Mouse (Mus musculus): ENCODE results near the gene Rgl2.
"Not testable (repeated sequence)": the region's sequence is repeated elsewhere in the genome, so short reads cannot be mapped to it uniquely, and the experiment has no call there.

Gene Rgl2

DNA sequence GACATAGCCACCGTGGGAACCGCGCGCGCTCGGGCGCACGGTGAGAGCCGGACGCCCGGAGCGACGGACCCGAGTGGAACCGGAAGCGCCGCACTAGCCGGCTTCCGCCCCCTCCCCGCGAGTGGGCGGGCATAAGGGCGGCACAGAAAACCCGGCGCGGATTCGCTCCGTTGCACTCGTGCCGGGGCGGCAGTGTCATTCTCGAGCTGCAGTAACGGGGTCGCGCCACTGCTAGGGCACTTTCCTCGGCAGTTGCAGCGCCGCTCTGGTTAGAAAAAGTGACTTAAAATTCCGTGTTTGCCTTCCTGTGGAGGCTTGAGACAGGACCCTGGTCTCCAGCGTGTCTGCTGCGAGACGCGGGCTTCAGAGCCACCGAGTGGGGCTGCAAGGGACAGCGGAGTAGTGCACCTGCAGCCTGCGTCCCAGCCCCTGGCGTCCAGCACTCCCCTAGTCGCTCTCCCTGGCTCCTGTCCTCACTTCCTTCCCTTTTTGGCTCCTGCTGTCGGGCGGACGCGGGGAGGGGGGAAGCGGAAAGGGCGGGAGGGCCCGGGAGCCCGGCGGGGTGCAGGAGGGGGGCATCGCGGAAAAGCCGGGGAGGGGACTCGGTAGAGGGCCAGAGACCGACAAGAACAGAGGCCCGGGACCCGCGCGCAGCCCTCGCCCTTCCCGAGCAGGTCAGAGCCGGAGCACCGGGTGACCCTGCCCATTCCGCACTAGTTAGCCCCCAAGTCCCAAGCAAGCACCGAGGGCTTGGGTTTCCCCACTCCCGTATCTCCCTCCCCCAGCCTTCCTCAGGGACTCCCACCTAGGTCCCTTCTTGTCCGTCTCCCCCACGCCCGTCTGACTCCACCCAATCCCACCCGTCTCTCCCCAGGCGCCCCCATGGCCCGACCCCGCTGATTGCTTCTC lies at the start of gene Rgl2:
Gene Rgl2, plus strand, starts transcription at position 173 of the 909 bp plus-strand sequence.
- peak; percentile 94 for DNase-seq

DNA sequence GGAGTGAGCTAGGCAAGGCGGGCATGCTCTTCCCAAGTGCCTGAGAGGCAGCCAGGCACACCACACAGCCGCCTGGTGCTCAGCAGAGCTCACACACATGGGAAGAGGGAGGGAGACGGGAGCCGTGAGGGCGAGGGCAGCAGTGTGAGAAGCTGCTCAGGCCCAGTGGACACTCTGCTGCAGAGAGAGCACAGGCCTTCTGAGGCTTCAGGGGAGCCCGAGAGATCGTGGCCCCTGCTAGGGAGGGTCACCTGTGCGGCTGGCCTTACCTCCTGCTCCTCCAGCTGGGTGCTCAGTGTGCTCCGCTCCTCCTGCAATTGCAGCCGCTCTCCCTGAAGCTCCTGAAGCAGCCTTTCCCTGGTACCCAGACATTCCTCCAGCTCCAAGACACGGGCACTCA lies 45.0 kb upstream of the Rgl2 start:
- DNase-seq = not testable (repeated sequence)

DNA sequence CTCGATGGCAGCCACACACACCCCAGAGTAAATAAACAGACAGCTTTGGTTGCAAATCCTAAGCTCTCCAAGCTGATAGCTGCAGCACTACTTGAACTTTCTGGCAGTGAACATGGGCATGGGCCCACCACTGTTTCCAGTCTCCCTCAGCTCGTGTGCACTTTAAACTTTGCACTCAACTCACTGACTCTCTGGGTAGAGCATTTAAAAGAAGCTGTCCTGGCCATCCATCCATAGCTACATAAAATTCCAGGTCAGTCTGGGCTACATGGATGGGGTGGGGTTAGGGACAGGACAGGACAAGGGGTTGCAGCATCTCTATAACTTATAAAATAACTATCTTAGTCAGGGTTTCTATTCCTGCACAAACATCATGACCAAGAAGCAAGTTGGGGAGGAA lies 41.5 kb upstream of the Rgl2 start:
- not testable (repeated sequence) for DNase-seq

DNA sequence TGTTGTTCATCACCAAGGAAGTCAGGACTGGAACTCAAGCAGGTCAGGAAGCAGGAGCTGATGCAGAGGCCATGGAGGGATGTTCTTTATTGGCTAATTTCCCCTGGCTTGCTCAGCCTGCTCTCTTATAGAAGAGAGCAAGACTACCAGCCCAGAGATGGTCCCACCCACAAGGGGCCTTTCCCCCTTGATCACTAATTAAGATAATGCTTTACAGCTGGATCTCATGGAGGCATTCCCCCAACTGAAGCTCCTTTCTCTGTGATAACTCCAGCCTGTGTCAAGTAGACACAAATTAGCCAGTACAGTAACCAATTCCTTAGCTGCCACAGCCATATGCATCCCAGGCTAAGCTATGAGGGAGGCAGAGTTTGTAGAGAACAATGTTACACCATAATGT lies 41.1 kb upstream of the Rgl2 start:
- not testable (repeated sequence) for DNase-seq

GRCm38 (mm10) chr17:33889941-33890532 lies 39.3 kb upstream of the Rgl2 start:
- DNase-seq = not testable (repeated sequence)

DNA sequence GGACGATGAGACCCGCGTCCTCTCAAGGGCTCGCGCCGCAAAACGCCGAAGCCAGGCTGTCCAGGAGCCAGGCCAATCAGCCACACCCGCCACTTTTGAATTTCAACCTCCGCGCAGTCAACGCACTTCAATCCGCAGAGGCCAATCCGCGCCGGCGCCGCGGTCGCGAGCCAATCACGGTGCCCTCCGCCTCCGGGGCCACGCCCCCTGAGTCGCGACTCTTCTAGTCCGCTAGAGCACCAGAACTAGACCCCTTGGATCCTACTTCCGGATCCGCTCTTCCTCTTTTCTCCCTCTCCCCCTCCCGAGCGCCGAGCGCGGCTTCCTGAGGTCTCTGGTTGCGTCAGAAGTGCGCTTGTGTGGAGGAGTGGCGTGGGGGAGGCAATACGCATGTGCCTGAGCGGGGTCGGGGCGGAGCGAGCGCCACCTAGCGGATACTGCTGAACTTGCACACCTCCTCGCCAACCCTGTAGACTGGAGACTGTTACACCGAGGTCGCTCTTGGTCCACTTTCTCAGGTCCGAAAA lies 38.7 kb upstream of the Rgl2 start, which contains the start of gene Kifc1:
Gene Kifc1, minus strand, starts transcription at position 129 of the 527 bp plus-strand sequence.
- DNase-seq = peak; percentile 99

GRCm38 (mm10) chr17:33891357-33891756 lies 38.0 kb upstream of the Rgl2 start:
- no peak for DNase-seq

DNA sequence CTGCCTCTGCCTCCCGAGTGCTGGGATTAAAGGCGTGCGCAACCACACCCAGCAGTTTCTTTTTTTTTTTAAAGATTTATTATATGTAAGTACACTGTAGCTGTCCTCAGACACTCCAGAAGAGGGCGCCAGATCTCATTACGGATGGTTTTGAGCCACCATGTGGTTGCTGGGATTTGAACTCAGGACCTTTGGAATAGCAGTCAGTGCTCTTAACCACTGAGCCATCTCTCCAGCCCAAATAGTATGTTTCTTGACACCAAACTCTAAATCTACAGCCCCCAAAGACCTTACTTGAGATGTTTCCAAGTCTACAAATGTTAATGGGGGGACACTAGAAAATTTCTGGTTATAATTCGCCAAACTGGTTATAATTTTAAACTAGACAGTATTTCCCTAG lies 37.5 kb upstream of the Rgl2 start:
- not testable (repeated sequence) for DNase-seq

GRCm38 (mm10) chr17:33892429-33892828 lies 36.9 kb upstream of the Rgl2 start:
- DNase-seq = no peak

GRCm38 (mm10) chr17:33893011-33893410 lies 36.3 kb upstream of the Rgl2 start:
- DNase-seq = not testable (repeated sequence)

- DNase-seq = peak; percentile 65
These were observed 32.1 kb upstream of the Rgl2 start for GRCm38 (mm10) chr17:33897114-33897794.

- not testable (repeated sequence) for DNase-seq
These were observed 31.1 kb upstream of the Rgl2 start for GRCm38 (mm10) chr17:33898193-33898592.

- DNase-seq = no peak
These were observed 29.7 kb upstream of the Rgl2 start for GRCm38 (mm10) chr17:33899642-33900041.

- DNase-seq = no peak
These were observed 28.9 kb upstream of the Rgl2 start for GRCm38 (mm10) chr17:33900281-33900988.

- no peak for DNase-seq
These were observed 28.4 kb upstream of the Rgl2 start for GRCm38 (mm10) chr17:33900989-33901314.

DNA sequence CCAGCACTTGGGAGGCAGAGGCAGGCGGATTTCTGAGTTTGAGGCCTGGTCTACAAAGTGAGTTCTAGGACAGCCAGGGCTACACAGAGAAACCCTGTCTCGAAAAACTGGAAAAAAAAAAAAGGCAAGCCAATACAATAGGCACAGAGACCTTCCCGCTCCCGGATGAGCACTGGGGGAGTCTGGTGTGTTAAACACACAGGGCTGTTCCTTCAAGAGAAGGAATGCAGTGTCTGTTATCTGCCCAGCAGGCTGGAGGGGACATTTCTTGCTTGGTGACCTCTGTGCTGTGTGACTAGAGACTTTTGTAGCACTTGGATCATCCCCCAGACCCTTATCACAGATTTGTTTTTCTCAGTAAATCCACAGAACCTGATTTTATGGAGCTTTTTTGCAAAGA lies 27.7 kb upstream of the Rgl2 start:
- no peak for DNase-seq

DNA sequence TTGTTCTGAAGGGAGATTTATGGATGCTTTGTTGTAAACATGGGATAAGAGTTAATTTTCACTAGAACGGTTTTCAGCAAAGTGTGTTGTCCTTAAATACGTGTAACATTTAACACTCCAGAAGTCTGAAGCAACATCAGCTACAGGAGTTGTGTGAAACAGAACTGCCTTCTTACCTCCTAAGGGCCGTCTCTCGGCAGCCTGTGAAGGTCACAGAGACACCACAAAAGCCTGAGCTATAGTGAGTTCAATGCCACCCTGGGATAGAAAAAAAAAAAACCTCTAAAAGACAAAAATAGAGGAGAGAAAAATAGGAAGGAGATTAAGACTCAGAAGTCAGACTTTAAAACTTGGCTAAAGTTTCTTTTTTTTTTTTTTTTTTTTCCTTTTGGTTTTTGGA lies 27.3 kb upstream of the Rgl2 start:
- no peak for DNase-seq

DNA sequence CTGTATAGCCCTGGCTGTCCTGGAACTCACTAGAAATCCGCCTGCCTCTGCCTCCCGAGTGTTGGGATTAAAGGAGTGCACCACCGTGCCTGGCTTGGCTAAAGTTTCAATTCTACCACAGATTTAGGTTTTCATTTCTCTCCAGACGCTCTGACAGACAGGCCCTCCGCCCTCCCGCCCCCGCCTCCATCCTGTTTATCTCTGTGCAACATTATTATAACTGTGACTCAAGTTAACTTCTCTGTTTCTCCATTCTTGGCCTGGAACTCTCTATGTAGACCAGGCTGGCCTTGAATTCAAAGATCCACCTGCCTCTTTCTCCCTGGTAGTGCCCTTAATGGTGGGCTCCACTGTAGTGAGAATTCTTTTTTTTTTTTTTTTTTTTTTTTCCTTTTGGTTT lies 26.9 kb upstream of the Rgl2 start:
- no peak for DNase-seq

GRCm38 (mm10) chr17:33903911-33904651 lies 25.3 kb upstream of the Rgl2 start:
- DNase-seq = not testable (repeated sequence)

DNA sequence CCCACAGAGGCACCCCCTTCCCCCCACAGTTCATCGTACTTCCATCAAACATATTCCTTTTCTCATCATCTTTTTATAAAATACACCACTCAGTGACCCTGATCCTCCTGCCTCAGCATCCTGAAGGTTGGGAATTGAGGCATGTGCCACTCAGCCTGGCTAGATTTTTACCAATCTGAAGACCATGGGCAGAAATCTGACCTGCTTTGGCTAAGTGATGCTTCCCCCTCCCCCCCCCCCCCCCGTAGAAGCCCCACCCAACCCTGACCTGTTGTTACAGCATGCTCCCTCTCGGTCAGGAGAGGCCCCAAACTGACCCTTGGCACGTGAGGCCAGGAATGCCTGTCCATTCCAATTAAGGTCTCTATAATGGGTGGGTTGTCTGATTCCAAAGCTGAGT lies 24.5 kb upstream of the Rgl2 start, which contains the start of gene Platr17:
Gene Platr17, plus strand, starts transcription at position 301 of the 400 bp plus-strand sequence.
- DNase-seq = not testable (repeated sequence)

DNA sequence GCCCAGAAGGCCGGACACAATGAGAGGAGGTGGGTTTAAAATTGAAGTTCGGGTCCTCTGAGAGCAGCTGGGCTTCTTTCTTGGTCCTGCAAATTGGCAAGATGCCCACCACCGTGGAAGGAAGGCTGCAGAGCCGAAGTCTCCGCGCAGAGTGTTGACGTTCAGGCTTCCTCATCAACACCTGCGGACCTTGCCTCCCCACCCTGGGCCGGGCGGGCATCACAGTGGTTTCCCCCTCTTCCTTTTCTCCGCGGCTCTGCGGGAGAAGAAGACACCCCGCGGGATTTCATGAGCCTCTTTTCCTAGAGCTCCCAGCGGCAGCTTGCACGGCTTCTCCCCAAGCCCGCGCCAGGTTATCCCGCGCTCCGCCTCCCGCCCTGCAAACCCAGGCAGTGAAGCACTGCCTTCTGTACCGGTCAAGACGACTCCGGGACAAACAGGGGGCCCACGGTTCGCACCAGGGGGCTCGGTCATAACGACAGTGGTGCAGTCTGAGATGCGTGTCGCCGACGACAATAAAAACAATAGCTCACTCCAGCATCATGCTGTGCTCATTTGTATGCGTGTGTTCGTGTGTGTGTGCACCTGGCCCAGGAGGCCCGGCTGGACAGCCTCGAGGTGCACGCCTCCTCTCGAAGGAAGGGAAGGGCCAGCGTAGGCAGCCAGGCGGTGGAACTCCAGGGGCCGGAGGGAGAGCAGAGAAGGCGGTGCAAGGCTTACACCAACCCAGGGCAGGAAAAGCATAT lies 20.8 kb upstream of the Rgl2 start:
- peak; percentile 43 for DNase-seq
